Mouse (Mus musculus) gonadal fat pad, adult 2 months (tissue): ENCODE results near the gene Alg14. TPM values are rescaled to one million over a fixed set of nuclear protein-coding genes. Genes with fewer than 3 reads are reported as not detected.

ENCODE experiments used
- DNase-seq: peaks from one replicate; pipeline ENCODE4 v3.0.0-alpha.2; 2012; ENCODE audit warnings: low read depth
- polyA plus RNA-seq: library from polyadenylated mRNA; depleted of rRNA; stranded (reverse); fragments of >200 nt; gene quantifications from 2 replicates; pipeline ENCODE4 v1.2.3, GENCODE M21; 2012

The Alg14 gene
- polyA plus RNA-seq, 1 experiment, result 21.4 TPM

GRCm38 (mm10) chr3:121338687-121339086 is 47.1 kb downstream of the Alg14 start:
- no peak for DNase-seq

DNA sequence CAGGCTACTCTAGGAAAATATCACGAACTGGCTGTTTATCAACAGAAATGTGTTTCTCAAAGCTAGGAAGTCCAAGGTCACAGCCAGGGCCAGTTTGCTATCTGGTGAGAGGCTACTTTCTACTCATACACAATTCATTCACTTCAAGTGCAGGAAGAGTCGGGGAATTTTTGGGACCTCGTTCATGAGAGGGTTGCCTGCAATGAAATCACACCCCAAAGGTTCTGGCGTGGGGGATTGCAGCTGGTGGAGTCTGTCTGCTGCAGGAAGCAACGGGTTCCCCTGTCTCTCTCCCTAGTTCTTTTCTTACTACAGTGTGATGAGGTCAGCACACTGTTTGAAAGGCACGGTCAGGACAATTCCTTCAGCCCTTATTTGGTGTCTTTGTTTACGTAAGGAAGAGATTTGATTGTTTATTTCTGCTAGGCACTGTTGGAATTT is 48.8 kb downstream of the Alg14 start:
- no peak for DNase-seq

GRCm38 (mm10) chr3:121343224-121343623 is 51.7 kb downstream of the Alg14 start:
- no peak for DNase-seq

DNA sequence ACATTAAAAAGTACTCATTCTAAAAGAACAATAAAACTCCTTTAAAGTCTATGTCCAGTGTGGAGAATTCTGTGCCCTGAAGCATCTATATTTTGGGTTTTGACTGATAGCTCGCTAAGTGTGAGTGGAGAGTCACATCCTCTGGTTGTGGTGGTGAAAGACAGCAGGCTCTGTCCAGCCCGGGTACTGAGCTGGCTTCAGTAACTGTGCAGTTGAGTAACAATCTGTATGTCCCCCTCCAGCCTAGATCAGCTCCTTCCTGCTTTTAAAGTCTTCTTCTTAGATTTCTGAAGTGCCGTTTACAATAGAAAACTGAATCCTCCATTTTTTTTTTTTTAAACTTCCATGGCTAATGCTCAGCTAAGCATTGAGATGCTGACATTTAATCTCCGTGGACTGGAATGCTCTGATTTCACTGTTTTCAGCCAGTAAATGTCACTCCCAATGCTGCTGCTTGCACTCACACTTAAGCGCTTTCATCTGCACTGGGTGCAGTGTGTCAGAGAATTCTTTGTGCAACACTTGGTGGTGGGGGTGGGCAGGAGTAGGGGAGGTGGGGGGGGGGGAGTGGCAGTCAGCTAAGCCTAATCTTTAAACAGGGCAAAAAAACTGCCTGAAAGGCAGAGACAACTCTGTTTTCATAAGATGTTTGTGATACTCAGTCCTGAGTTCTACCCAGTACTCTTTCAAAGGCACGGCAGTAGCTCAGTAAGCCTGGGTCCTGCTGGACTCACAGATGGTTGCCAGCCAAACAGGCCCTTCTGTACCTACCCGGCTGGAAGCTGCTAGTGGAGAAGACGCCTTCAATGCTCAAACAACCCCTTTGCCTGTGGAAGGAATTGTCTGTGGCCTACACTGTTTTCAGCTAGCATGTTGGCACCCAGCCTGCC is 52.7 kb downstream of the Alg14 start:
- no peak for DNase-seq

- DNase-seq, result no peak
Measured at GRCm38 (mm10) chr3:121344951-121345642, 53.5 kb downstream of the Alg14 start.

DNA sequence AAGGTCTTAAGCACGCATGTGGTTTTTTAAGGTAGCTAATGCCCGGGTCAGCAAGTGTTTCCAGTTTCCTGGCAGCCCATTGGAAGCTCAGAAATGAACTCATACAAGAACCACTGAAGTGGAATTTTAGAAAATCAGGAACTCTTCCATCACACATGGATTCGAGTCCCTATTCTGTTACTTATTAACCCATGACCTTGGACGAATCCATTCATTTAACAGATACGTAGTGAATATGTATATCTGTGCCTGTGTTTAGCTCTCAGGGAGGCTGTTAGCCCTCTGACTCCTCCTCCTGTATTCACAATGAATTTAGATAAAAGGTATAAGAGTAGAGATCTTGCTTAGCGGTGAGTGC is 54.0 kb downstream of the Alg14 start:
- no peak for DNase-seq

- DNase-seq, result peak; percentile 75
Measured at GRCm38 (mm10) chr3:121346507-121347267, 55.1 kb downstream of the Alg14 start.

GRCm38 (mm10) chr3:121348792-121349191 is 57.2 kb downstream of the Alg14 start:
- DNase-seq, result no peak

GRCm38 (mm10) chr3:121349334-121350169 is 58.0 kb downstream of the Alg14 start:
- DNase-seq, result no peak

GRCm38 (mm10) chr3:121351257-121351656 is 59.7 kb downstream of the Alg14 start:
- DNase-seq, result peak; percentile 95

- DNase-seq, result no peak
Measured at GRCm38 (mm10) chr3:121354281-121354680, 62.7 kb downstream of the Alg14 start.

- DNase-seq, result no peak
Measured at GRCm38 (mm10) chr3:121354861-121355470, 63.4 kb downstream of the Alg14 start.

- DNase-seq, result no peak
Measured at GRCm38 (mm10) chr3:121355569-121355968, 64.0 kb downstream of the Alg14 start.

DNA sequence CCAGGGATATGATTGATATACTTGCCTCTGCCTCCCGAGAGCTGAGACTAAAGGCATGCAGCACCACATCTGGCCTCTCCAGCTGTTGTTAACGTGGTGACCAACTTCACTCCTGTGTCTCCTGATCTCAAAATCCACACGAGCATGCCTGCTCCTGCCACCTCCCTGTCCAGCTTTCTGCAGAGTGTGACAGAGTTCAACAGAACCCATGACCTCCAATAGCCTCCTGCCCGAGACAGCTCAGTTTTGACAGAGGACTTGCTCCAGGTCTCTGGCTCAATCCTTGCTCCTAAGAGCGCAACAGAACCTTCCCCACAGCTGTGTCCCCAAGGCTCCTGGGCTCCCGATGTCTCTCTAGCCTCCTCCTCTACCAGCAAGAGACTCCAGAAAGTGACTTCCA is 64.5 kb downstream of the Alg14 start:
- no peak for DNase-seq

DNA sequence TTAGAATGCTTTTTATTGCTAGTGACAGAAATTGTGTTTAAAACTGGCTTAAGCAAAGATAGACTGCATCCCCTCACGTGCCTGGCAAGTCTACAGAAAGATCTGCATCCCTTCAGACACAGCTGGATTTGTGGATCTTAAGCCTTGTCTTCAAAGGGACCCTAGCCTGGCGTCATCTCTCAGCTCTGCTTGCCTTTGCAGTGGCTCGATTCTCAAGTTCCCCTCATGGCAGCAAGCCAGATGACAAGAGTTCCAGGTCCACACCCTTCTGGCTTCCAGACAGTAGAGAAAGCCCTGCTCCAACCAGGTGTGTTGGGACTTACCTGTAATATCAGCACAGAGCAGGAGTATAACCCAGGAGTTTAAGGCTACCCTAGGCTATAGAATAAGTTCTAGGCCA is 65.5 kb downstream of the Alg14 start:
- DNase-seq, result no peak

DNA sequence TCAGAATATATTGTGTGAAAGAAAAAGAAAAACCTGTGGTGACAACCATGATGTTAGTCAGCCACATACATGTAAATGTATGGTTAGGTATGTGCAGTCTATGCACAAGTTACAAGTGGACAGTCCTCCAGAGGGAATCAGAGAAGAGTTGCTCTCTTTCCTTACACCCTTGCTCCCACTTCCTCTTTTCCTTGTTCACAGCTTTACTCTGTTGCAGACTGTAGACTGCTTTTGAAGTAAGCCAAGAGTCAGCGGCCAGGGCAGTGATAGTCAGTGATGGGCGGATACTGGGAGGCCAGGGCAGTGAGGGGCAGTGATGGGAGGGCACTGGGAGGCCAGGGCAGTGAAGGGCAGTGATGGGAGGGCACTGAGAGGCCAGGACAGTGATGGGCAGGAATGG is 66.7 kb downstream of the Alg14 start:
- no peak for DNase-seq

DNA sequence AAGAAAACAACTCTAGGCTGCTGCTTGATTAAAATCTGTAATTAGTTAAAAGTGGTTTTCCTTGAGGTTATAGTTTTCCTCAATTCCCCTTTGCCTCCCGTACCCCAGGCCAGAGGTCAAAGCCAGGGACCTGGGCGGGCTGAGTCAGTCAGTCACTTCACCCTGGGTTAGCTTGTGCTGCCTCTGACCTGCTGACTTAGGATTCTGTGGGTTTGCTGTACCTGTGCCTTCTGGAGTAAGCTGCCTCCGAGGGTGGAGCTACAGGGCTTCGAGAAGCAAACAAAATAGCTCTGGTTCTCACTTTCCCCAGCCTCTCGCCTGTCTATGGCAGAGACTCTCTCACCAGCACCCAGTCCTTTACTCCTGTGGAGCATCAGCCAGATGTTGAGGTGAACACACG is 67.3 kb downstream of the Alg14 start:
- no peak for DNase-seq

DNA sequence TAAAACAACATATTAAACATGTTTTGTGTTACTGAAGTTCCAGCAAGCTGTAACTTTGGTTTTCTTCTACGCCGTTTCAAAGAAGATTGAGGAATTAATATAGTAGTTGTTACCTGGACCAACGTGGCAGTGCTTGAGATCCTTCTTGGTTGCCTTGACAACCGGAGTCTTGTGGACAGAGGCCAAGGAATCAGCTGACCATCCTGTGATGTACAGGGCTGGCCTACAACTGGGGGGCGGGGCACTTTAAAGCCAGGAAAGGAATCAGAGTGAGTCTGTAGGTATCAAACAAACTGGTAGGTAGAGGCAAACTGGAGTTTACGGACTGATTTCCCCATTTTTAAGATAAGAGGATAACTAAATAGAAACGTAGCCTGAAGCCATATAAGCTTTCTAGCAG is 67.7 kb downstream of the Alg14 start:
- DNase-seq, result no peak

GRCm38 (mm10) chr3:121362002-121362401 is 70.4 kb downstream of the Alg14 start:
- no peak for DNase-seq

GRCm38 (mm10) chr3:121364388-121364787 is 72.8 kb downstream of the Alg14 start:
- no peak for DNase-seq

DNA sequence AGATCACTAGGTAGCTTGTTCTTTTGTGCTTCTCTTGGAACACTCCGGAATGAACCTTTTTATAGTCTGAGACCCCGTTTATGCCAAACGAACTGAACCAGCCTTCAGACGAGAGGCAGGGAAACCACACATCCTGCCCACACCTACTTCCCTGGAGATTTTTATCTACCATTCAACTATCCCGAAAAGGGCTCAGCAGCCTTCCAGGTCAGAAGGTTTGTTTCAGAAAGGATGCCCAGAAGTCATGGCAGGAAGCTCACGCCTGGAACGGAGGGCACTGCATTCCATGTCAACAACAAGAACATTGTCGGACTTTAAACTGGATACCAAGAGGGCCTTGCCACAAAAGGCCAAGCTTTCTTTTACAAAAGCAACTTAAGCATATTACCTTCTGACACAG is 73.6 kb downstream of the Alg14 start:
- no peak for DNase-seq
